Mouse (Mus musculus): ENCODE measurements around the gene Pqbp1. TPM values are rescaled to one million over a fixed set of nuclear protein-coding genes. Genes with fewer than 3 reads are reported as not detected.
"Not testable (repeated sequence)": the region's sequence is repeated elsewhere in the genome, so short reads cannot be mapped to it uniquely, and the experiment has no call there.

Gene Pqbp1
- 10 to 100 TPM; 79.2 to 89.9 (median 84.2) TPM for total RNA-seq (2022)

GRCm38 (mm10) chrX:7898880-7899874, at the start of gene Pqbp1, which contains the start of gene Timm17b:
TSS of gene Pqbp1 (minus strand) at chrX:7899269.
TSS of gene Timm17b (plus strand) at chrX:7899357.
- DNase-seq (ENCODE audit: low spot score in 2 of 2), result peak; percentile 63 to 91

GRCm38 (mm10) chrX:7947900-7948492, 48.9 kb upstream of the Pqbp1 start:
- DNase-seq (ENCODE audit: low spot score in 2 of 2), result peak; percentile 76 to 97

- DNase-seq (ENCODE audit: low spot score in 2 of 2), result no peak
These were observed 48.2 kb upstream of the Pqbp1 start, which contains the start of gene Hdac6 for GRCm38 (mm10) chrX:7947108-7947899. TSS of gene Hdac6 (minus strand) at chrX:7947889.

DNA sequence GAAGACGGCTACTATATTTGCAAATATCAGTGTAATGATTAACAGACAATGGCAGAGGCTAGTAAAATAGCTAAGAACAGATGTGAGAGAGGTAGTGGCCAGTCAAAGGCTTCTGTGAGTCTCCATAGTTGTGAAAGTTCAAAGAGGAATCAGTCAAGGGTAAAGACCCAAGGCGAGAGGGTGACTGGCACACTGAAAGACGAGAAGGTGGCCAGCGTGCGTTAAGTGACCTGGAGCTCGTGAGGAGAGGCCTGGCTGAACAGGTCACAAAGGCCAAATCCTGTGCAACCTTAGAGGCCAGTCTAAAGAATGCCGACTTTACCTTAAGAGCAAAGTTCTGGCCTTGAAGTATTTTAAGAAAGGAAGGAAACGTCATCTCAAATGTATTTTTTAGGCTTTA, 46.5 kb upstream of the Pqbp1 start:
- DNase-seq (ENCODE audit: low spot score in 2 of 2), result no peak

- no peak for DNase-seq (ENCODE audit: low spot score in 2 of 2)
These were observed 38.6 kb upstream of the Pqbp1 start for GRCm38 (mm10) chrX:7937667-7938066.

GRCm38 (mm10) chrX:7936874-7937273, 37.8 kb upstream of the Pqbp1 start:
- no peak for DNase-seq (ENCODE audit: low spot score in 2 of 2)

DNA sequence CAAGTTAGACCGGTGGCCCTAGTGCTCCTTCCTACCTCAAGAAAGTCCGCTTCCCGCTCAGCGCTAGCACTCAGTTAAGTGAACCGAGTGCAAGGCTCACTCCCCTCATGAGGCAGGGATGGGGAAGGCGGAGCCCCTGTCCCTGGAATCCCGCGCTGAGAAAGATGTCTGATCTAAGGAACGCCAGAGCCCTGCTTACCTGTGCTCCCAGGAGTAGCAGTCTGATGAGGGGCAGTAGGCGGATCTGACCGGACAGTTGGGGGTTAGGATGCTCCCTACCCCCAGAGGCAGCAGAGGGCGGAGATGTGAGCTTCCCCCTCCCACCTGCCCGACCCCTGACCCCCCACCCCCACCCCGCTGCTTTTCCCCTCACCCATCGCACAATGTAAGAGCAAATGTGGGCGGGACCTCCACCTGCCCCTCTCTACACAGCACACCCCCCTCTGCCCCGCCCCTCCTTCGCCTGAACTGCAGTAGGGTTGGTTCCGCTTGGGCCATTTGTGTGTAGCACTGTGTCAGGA, 29.3 kb upstream of the Pqbp1 start, which contains the start of gene Eras:
Gene Eras, minus strand, starts transcription at position 338 of the 521 bp plus-strand sequence.
- no peak for DNase-seq (ENCODE audit: low spot score in 2 of 2)

DNA sequence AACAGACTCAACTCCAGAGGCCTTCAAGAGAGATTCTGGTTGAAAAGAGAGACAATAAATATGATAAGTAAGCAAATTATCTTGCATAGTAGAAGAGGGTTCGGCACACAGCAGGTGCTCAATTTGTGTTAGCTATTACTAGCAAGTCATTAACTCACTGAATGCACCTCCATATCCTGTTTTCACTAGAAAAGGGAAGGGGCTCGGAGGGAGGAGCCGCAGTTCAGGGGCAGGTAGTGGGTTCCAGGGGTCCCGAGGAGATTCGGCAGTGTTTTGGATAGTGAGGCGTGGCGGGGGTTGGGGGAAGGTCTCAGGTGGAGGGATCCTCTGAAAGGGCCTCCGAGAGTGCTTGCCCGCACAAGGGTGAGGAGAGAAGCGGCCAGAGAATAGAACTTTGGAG, 28.0 kb upstream of the Pqbp1 start:
- DNase-seq (ENCODE audit: low spot score in 2 of 2), result no peak

DNA sequence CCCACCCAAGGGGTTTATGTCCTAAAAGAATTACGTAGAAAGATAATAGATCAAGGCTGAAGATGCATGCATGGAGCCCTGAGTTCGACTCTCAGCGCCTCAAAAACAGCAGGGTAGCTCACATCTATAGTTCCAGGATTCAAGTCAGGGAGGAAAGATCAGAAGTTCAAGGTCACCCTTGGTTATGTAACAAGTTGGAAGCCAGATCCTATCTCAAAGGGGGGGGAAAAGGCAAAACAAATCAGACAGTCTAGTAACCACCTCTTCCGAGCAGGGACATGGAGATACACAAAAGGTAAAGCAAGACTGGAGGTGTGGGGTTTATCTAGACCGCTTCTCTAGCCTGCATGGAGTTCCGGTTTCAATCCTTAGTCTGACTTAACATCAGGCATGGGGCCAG, 27.2 kb upstream of the Pqbp1 start:
- DNase-seq (ENCODE audit: low spot score in 2 of 2), result no peak

DNA sequence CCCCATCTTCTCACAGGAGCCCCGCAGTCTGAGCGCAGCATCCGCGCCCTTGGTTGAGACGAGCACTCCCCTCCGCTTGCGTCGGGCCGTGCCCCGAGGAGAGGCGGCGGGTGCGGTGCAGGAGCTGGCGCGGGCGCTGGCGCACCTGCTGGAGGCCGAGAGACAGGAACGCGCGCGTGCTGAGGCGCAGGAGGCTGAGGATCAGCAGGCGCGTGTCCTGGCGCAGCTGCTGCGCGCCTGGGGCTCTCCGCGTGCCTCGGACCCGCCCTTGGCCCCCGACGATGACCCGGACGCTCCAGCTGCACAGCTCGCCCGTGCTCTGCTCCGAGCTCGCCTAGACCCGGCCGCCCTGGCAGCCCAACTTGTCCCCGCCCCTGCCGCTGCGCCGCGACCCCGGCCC, 23.0 kb upstream of the Pqbp1 start:
- no peak for DNase-seq (ENCODE audit: low spot score in 2 of 2)

DNA sequence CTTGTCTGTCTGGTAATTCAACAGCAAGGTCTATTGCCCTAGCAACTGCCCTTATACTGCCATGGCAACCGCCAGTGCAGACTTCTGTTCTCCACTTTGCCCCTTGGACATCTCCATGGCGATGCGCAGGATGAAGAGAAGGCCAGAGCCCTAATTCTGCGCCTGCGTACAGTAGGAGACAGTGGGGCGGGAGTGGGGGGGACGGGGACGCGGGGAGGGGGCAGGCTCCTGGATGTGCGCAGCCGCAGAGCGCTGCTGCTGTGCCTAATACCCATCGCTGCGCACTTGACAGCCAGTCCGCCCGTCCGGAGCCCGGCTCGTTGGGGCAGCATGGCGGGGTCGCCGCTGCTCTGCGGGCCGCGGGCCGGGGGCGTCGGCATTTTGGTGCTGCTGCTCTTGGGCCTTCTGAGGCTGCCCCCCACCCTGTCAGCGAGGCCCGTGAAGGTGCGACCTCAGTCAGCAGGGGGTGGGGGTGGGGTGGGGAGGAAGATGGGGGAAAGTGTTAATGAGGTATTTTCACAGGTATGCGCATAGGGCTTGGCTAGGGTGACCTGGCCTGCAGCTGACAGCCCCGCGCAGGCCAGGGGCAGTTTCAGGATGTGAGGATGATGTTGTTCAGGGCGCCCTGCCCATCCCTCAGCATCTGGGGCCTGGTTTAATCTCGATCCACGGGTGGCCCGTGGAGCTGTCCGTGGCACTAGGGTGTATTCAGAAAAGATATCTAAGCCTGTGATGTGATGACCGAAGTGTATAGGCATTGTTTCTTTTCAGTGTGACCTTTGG, 20.7 kb upstream of the Pqbp1 start, which contains the start of gene Pcsk1n:
Gene Pcsk1n, plus strand, starts transcription at position 222 of the 783 bp plus-strand sequence.
- DNase-seq (ENCODE audit: low spot score in 2 of 2), result peak in 1 of 2 experiments; percentile 36

DNA sequence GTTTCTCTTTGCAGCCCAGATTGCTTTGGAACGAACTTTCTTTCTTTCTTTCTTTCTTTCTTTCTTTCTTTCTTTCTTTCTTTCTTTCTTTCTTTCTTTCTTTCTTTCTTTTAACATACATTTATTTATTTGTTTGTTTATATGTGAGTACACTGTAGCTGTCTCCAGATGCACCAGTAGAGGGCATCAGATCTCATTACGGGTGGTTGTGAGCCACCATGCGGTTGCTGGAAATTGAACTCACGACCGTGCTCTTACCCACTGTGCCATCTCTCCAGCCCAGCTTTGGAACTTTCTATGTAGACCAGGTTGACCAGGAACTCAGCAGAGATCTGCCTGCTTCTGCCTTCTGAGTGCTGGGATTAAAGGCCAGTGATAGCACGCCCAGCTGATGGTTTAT, 18.9 kb upstream of the Pqbp1 start:
- not testable (repeated sequence) for DNase-seq (ENCODE audit: low spot score in 2 of 2)

DNA sequence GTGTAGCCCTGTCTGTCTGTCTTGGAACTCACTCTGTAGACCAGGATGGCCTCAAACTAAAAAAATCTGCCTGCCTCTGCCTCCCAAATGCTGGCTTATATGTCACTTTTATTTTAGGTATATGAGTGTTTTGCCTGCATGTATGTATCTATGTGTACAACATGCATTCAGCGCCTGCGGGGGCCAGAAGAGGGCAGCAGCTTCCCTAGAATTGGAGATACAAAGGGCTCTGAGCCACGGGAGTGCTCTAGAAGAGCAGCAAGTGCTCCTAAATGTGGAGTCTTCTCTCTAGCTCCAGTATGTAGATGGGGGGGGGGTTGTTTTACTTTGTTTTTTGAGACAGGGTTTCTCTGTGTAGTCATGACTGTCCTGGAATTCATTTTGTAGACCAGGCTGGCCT, 16.6 kb upstream of the Pqbp1 start:
- not testable (repeated sequence) for DNase-seq (ENCODE audit: low spot score in 2 of 2)

DNA sequence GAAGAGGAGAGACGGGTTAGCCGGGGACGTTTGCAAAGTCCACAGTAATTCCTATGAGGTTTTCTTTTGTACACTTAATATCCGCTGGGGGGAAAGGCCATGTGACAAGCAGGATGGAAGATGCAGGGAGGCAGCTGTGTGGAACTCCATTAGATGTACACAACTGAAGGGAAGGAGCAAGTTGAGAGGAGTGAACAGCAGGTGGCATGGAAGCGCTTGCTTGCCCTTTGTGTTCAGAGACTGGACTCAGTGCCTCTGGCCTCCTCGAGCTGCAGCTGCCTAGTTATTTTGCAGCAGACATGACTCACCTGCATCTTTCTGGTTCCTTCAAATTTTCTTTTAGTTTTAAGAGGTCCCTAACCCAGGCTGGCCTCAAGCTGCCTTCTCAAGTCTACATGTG, 11.4 kb upstream of the Pqbp1 start:
- no peak for DNase-seq (ENCODE audit: low spot score in 2 of 2)

- not testable (repeated sequence) for DNase-seq (ENCODE audit: low spot score in 2 of 2)
These were observed 10.2 kb upstream of the Pqbp1 start, which contains the start of gene Gm10490 for GRCm38 (mm10) chrX:7909242-7909641. TSS of gene Gm10490 (plus strand) at chrX:7909542.

GRCm38 (mm10) chrX:7907735-7908134, 8.7 kb upstream of the Pqbp1 start, which contains the start of gene Gm10491:
TSS of gene Gm10491 (minus strand) at chrX:7907835.
- no peak for DNase-seq (ENCODE audit: low spot score in 2 of 2)

DNA sequence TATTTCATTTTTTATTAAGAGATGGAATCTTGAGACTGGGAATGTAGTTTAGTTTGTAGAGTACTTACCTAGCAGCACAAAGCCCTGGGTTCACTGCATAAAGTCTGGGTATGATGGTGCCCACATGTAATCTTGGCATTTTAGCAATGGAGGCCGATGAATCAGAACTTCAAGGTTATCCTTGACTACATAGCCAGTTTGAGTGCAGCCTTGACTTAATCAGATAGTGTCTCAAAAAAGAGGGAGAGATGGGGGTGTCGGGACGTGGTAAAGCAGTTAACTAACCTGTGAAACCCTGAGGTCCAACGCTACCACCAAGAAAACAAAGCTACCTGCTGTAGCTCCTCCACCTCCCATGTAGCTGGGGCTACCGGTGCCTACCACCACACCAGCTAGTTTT, 5.4 kb upstream of the Pqbp1 start:
- DNase-seq (ENCODE audit: low spot score in 2 of 2), result no peak

GRCm38 (mm10) chrX:7898211-7898610, 858 bp downstream of the Pqbp1 start:
- no peak for DNase-seq (ENCODE audit: low spot score in 2 of 2)

DNA sequence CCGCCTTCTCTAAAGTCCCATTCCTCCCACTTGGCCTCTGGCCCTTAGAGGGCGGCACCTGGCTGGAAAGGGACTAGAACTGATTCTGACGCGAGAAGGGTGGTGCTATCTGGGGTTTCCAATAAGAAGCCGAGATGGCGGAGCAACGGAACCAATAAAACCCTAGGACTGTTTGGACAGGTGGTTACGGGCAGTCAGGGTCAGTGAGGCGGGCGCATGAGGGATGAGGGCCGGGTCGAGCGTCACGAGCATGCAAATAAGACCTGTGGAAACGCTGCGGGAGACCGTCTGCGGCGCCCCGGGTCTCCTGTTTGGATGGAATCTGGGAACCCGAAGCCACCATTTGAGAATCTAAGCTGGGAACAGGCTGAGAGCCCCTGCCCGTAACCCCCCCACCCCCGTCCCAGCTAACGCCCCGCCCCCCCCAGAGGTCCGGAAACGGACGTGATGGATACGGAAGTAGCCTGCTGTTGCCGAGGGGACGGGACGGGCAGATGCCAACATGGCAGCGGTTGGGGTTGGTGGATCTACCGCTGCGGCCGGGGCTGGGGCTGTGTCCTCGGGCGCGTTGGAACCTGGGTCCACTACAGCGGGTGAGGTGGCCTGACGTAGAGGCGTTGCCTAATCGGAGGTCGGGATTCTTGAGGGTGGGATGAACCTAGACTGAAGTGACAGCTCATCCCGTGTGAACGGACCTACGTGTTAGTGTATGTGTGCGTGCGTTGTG, 15.1 kb downstream of the Pqbp1 start, which contains the start of gene Slc35a2:
Gene Slc35a2, plus strand, starts transcription at position 188 of the 727 bp plus-strand sequence.
- peak; percentile 54 to 81 for DNase-seq (ENCODE audit: low spot score in 2 of 2)
